ENCODE assay signal across 8 mouse cellular contexts in the genomic region with DNA sequence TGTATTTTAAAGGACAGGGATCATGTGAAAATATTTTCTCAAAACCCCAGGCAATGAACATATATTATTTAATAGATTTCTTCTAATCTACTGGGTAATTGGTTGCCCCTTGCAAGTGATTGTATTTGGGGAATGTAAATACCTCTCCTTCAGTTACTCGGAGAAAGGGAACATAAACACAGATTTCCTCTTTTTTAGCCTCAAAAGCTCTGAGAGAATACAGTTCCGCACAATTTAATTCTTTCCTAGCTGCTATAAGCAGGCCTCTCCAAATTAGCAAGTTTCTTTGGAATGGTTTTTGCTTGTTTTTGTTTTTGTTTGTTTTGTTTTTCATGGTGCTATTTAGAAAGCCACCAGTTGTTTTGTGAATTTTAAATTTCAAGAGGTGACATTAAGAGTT. TPM values are rescaled to one million over a fixed set of nuclear protein-coding genes. Genes with fewer than 3 reads are reported as not detected.
A peak's percentile ranks its signal among the peaks of the same experiment; 100 is the strongest.
DNase-seq lines count a peak whose midpoint lies in the region; ATAC-seq and TF ChIP-seq lines count a peak whose summit lies in the region.

No protein-coding gene starts in this region.

- peaks cover 28% of the 10 kb centered on the region for H3K27me3 ChIP-seq in erythroblast, embryonic 14.5 days (ENCODE audit: control insufficient read depth)
- no peaks in the 10 kb centered on the region for H3K27me3 ChIP-seq in spleen, adult 2 months (ENCODE audit: control insufficient read depth, insufficient read depth, low read length)
- peaks cover 26% of the 10 kb centered on the region for H3K27me3 ChIP-seq in liver, embryonic 15.5 days

- H3K4me2 ChIP-seq in liver, embryonic 15.5 days: peak overlapping the region; percentile 87

- ATAC-seq in erythroblast, adult 5-6 weeks (replicated peaks; ENCODE audit: low FRiP score, poor library complexity, severe bottlenecking): no peak
- no peak for ATAC-seq in liver, embryonic 15.5 days (ENCODE audit: insufficient read depth)

- H3K9me3 ChIP-seq in erythroblast, embryonic 14.5 days (ENCODE audit: control insufficient read depth, low read length): no peaks in the 10 kb centered on the region
- no peaks in the 10 kb centered on the region for H3K9me3 ChIP-seq in liver, embryonic 15.5 days (replicated peaks)

- H3K4me3 ChIP-seq in erythroblast, embryonic 14.5 days (replicated peaks): peak overlapping the region; percentile 82
- H3K4me3 ChIP-seq in spleen, adult 2 months (ENCODE audit: extremely low read depth, insufficient read depth, insufficient read length): peak overlapping the region; percentile 79
- peak overlapping the region; percentile 76 for H3K4me3 ChIP-seq in liver, embryonic 15.5 days (replicated peaks)

- WGBS in spleen, adult 2 months: 20% methylated on average over 2 of the region's 2 CpGs
- 37% methylated on average over 2 of the region's 2 CpGs for WGBS in liver, embryonic 15.5 days (ENCODE audit: insufficient replicate concordance)

- intact Hi-C loops in left cerebral cortex, postnatal 25 days (cut with DNase I): loop anchor here (5.0 kb wide), 1 partner anchor 132 kb away; no protein-coding TSS in a partner anchor

- peak overlapping the region; percentile 92; the same call in 1 of the 2 replicates for H3K27ac ChIP-seq in spleen, adult 2 months (ENCODE audit: insufficient read depth, low read length)
- peak overlapping the region; percentile 59; the same call in 1 of the 2 replicates for H3K27ac ChIP-seq in liver, embryonic 15.5 days (replicated peaks)

- H3K4me1 ChIP-seq in erythroblast, embryonic 14.5 days (ENCODE audit: control insufficient read depth): peaks cover 23% of the 10 kb centered on the region
- peaks cover 14% of the 10 kb centered on the region for H3K4me1 ChIP-seq in spleen, adult 2 months (ENCODE audit: control insufficient read depth, insufficient read depth, insufficient read length)
- H3K4me1 ChIP-seq in liver, embryonic 15.5 days (replicated peaks): peaks cover 32% of the 10 kb centered on the region

- 0 out of 2 replicates have a peak overlapping the region, but pooled peaks have one; percentile 66 for H3K9ac ChIP-seq in liver, embryonic 15.5 days

- H3K36me3 ChIP-seq in erythroblast, embryonic 14.5 days (ENCODE audit: control insufficient read depth): no peaks in the 10 kb centered on the region; the same call in 1 of the 2 replicates
- no peaks in the 10 kb centered on the region for H3K36me3 ChIP-seq in spleen, adult 2 months (ENCODE audit: control insufficient read depth, insufficient read depth, low read length)
- no peaks in the 10 kb centered on the region for H3K36me3 ChIP-seq in liver, embryonic 15.5 days (replicated peaks)

- TF ChIP-seq CTCF in spleen, adult 2 months (IDR thresholded peaks at IDR 0.05; ENCODE audit: extremely low read depth, insufficient read depth, insufficient read length, insufficient replicate concordance): no peak

- TF ChIP-seq POLR2A in spleen, adult 2 months (IDR thresholded peaks at IDR 0.05; ENCODE audit: low read depth, low read length): no peak

- no peak for DNase-seq in spleen, adult 2 months (ENCODE audit: low read depth in 1 of 2, low spot score in 2 of 2)
- no peak for DNase-seq in spleen, postnatal 10 days (ENCODE audit: low spot score in 2 of 2)
- DNase-seq in embryo, embryonic 11 days: no peak
- no peak for DNase-seq in left cerebral cortex, postnatal 25 days (ENCODE audit: low spot score in 2 of 2)
- no peak for DNase-seq in kidney, postnatal 14 days

RNA-seq across cellular contexts. Expression of a gene that starts 1.1 kb away (rescaled TPM):
- polyA plus RNA-seq in erythroblast, embryonic 14.5 days (2012): 0.24 and 0.33 TPM in 2 replicates
- 97.0 and 109 TPM in 2 replicates for total RNA-seq in erythroblast, adult 5-6 weeks (2015; ENCODE audit: low replicate concordance)
- total RNA-seq in erythroblast, adult 5-6 weeks (2017; ENCODE audit: low replicate concordance): 129 and 135 TPM in 2 replicates
- 11.5 and 12.6 TPM in 2 replicates for polyA plus RNA-seq in spleen, adult 2 months (2012; rRNA removed)
- polyA plus RNA-seq in liver, embryonic 15.5 days (2015; fragmentation: Nextera tagmentation; extraction: Ambion mirVana): 1.6 TPM in 2 replicates
- 10 to 100 TPM; 84.0 to 85.2 TPM for total RNA-seq in left cerebral cortex, postnatal 25 days (2021)
